Mouse (Mus musculus) frontal cortex, adult (tissue): ENCODE results near the gene BC051019.

Experiments
- ATAC-seq: cut with Nextera tagmentation; 2 replicates; pipeline ENCODE4 v1.9.2; 2017; ENCODE audit warnings: mild to moderate bottlenecking, moderate library complexity, mixed read lengths; ENCODE audit not compliant: low TSS enrichment

The BC051019 gene

GRCm38 (mm10) chr7:109723697-109724096 is at the start of gene BC051019:
TSS of gene BC051019 (minus strand) at chr7:109723850.
- no peak for ATAC-seq

GRCm38 (mm10) chr7:109772251-109772650 is 48.6 kb upstream of the BC051019 start:
- ATAC-seq = no peak

GRCm38 (mm10) chr7:109768699-109769383 is 45.2 kb upstream of the BC051019 start:
- ATAC-seq = no peak

GRCm38 (mm10) chr7:109767575-109768350 is 44.1 kb upstream of the BC051019 start:
- ATAC-seq = no peak

DNA sequence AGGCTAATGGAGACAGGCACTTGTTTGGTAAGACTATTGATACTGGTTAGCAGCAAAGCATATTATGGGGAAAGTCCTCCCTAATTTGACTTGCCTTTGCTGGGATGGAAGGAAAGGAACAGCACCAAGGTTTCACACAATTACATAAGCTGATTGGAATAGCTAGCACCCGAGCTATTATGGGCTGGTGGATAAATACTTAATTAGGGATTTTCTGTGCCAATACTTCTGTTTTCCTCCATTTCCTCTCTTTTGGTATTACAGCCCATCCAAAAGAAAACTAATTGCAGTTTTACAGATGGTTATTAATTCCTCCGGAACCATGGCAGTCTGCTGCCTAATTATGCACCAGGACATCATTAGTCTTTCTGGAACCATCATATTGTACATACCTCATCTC is 40.4 kb upstream of the BC051019 start:
- ATAC-seq = no peak

DNA sequence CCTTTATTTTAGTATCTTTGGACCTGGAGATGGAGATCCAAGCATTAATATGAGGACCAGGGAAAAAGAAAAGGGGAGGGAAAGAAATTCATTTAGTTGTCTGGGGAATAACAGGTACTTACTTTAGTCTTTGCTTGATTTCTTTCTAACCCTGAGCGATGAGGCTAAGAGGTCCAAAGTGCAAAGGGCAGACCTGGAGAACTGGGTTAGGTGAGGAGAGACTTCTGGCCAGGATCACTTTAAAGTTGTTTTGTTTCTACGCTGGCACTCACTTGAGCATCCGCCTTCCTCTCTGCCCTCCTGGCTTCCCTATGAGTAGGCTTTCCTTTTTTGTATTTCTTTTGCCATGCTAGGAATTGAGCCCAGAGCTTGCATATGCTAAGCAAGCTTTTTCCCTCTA is 32.6 kb upstream of the BC051019 start:
- ATAC-seq = no peak

DNA sequence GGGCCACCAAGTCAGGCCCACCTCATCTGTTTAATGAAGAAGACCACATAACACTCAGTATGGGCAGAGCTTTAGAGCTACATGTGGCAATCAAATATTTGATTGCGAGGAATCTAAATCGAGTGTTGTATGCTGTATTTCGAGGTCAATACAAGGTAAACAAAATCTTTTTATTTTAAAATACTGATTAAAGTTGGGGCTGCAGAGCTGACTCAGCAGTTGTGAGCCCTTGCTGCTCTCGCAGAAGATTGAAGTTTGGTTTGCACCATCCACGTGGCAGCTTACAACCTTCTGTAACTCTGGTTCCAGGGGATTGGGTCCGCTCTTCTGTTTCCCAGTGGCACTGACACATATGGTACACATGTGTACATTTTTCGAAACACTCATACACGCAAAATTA is 30.4 kb upstream of the BC051019 start:
- ATAC-seq = no peak

- peak; percentile 96 for ATAC-seq
These were observed 28.6 kb upstream of the BC051019 start, which contains the start of gene Tmem9b for GRCm38 (mm10) chr7:109752008-109752925. TSS of gene Tmem9b (minus strand) at chr7:109752875.

DNA sequence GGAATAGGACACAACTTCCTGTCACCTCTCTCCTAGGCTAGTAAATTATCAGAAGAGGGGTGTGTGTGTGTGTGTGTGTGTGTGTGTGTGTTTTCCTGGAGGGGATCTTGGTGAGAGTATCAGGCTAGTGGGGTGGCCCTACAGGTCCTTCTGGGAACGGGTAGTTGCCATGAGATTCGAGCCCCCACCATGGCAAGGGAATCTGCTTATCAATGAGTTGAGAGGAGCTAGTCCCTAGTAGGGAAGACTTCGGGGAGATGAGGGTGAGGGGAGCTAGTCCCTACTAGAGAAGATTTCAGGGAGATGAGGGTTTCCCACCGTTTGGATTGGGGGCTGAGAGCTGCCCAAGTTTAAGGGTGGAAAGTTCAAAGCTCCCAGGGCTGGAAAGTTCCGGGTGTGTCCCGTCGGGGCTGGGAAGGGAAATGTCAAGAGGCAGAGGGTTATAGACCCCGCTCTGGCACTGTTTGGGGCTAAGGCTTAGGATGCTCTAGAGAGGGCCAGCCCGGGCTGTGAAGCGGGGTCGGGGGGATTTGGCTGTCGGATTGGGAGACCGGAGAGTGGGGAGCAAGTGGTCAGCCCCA is 27.9 kb upstream of the BC051019 start:
- peak; percentile 28; the same call in 1 of the 2 replicates for ATAC-seq

DNA sequence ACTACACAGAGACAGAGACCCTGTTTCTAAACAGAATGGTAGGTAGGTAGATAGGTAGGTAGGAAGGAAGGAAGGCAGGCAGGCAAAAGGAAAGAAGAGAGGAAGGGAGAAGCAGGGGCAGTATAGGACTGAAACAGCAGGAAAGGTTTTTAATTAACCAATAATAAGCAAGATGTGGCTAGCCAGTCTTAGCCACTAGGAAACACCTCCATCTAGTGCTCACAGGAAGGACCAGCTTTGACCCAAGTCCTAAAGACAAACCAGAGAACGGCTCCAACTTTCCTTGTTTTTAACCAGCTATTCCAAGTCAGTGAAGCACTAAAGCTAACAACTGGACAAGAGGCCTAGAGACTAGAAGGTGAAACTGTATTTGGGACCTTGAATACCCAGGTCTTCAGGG is 24.1 kb upstream of the BC051019 start:
- ATAC-seq = no peak

DNA sequence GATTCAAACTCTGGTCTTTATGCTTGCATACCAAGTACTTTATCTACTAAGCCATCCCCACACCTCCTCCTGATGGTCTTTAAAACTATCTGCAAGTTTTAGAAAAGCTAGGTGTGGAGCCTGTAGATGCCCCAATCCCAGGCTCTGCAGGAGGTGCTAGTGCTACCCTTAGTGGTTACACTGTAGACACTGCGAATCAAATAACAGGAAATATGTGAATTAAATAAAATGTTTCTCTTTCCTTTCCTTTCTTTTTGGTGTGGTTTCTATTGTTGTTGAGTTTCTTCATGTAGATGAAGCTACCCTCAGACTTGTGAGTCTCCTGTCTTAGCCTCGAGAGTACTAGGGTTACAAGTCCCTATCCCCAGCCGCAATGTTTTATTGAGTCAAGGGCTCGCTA is 18.1 kb upstream of the BC051019 start:
- ATAC-seq = no peak

GRCm38 (mm10) chr7:109741060-109741459 is 17.4 kb upstream of the BC051019 start:
- no peak for ATAC-seq

- no peak for ATAC-seq
These were observed 16.2 kb upstream of the BC051019 start for GRCm38 (mm10) chr7:109739822-109740370.

GRCm38 (mm10) chr7:109734806-109735205 is 11.2 kb upstream of the BC051019 start:
- ATAC-seq = no peak

DNA sequence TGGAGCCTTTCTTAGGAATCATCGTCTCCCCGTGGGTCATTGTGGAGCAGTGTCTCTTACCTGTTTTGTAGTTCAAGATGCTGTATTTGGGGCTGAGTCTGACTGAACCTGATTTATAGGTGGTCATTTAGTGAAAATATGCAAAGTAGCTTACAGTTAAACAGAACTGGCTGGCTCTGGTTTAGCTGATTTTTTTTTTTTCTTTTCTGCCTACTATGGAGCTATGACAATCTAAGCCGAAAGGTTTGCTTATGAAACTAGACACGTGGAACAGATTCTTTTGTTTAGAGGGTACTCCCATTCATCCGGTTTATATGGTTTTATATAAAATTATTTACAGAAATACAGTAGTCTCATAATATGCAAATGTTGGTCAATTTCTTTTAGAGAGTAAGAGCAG is 8.0 kb upstream of the BC051019 start, which contains the start of gene Ascl3:
Gene Ascl3 (minus strand): TSS at position 101 of the 400 bp plus-strand sequence.
- ATAC-seq = no peak

DNA sequence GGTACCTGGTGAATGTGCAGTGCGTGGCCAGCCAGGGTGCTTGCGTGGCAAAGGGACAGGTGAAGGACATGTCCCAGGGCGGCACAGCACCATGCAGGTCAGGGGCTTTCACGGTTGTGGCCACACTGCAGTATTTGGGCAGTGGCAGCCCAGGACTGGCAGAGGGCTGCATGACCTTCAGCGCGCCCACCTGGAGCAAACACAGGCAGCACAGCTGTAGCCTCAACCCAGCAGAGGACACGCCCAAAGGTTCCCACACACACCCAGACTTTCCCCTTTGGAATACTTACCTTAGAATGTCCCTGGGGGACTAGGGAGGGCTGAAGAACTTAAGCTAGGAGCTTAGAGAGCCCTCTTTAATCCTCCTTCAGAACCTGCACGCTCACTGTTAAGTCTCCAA is 536 bp downstream of the BC051019 start:
- ATAC-seq = no peak

DNA sequence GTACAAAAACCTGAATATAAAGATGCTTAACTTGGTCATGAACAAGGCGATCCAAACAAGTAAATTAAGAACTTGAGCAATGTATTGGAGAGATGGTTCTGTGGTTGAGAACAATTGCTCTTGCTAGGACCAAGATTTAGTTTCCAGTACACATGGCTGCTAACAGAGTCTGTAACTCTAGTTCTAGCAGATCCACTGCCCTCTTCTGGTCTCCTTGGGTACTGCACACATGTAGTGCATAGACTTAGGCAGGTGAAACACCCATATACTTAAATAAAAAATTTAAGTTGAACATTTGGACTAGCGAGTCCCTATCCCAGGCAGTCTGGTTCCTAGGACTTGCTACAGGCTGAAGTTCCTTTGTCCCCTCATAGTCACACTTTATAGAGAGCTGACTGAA is 1.0 kb downstream of the BC051019 start:
- no peak for ATAC-seq

DNA sequence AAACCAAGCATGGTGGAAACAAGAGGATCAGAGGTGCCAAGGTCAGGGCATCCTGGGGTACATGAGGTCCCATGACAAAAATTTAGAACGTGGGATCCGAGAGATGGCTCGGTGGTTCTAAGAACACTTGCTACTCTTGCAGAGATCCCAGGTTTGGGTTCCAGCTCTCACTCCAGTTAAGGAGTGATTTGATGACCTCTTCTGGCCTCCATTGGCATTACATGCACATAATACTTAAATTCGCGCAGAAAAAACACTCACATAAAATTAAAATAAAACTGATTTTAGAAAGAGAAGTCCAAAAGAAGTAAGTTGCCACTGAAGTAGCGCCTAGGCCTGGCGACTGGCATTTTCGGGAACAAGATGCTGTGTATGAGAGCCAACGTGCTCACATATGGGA is 4.4 kb downstream of the BC051019 start:
- 0 out of 2 replicates have a peak, but pooled peaks have one; percentile 50 for ATAC-seq

DNA sequence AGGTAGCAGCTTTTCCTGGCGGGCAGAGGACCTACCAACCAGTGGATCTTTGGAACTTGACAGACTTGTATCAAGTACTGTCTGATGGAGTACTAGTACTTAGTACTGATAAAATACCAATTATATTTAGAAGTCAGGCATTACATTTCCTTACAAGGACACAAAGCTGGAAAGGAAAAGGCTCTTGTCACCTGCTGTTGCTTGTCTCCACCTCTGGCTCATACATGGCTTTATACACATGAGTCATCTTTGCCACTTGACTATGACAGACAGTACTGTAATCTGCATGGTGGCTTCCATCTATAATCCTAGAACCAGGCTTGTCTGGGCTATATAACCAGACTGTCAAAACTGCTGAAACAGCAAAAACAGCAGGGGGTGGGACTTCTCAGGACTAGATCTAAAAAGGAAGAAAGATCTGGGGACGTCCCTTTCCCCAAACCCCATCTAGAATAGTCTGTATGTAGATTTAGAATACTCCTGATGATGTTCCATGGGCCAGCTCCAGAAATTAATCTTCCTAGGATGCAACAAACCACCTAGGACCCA is 10.1 kb downstream of the BC051019 start:
- no peak for ATAC-seq

- ATAC-seq = no peak
These were observed 11.5 kb downstream of the BC051019 start for GRCm38 (mm10) chr7:109712198-109712597.

GRCm38 (mm10) chr7:109710069-109710468 is 13.6 kb downstream of the BC051019 start:
- ATAC-seq = no peak
